Mouse (Mus musculus): ENCODE data around the gene Sphk1.

Gene Sphk1

DNA sequence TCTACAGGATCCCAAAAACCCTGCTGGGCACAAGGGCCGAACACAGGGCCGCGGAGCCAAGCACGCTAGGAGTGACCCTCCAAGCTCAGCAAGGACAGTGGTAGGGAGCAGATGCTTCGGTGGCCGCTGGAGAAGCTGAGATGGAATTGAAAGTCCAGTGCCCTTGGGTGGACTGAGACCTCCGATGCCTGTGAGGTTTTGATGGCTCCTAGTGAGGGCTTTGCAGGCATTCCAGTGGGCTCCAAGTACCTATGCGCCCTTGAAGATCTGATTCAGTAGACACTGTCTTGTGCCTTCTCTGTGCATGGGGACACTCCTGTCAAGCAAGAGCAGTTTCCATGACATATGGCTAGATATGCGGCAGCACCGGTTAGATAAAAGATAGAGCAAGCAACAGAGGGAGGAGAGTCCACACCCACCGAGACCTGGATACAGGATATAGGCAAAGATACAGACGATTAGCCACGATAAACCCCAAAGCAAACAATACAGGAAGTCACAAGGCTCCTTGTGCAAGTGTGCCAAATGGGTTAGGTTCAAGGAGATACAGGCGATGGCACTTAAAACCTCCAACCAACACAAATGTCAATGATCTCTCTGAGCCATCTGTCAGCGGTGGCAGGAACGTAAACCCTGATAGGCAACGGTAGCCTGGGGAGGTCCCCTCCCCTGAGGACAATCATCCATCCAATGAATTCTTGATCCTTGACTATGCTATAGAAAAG, 24.4 kb upstream of the Sphk1 start:
- DNase-seq (ENCODE audit: extremely low spot score, low spot score): no peak

DNA sequence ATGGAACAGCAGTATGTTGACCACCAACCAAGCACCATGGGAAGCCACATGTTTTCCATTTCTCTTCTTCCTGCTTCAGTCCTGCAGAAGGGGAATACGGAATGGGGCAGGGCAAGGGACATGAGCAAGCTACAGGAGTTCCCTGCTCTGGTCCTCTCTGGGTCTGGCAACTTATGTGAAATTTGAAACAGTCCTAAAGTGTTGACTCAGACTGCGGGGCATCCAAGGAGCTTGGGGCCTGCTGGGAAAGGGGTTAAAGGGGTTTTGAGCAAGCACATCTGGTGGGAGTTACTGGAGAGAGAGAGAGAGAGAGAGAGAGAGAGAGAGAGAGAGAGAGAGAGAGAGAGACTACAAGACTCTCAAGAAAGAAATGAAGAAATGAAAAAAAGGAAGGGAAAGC, 22.0 kb upstream of the Sphk1 start:
- no peak for DNase-seq (ENCODE audit: extremely low spot score, low spot score)

DNA sequence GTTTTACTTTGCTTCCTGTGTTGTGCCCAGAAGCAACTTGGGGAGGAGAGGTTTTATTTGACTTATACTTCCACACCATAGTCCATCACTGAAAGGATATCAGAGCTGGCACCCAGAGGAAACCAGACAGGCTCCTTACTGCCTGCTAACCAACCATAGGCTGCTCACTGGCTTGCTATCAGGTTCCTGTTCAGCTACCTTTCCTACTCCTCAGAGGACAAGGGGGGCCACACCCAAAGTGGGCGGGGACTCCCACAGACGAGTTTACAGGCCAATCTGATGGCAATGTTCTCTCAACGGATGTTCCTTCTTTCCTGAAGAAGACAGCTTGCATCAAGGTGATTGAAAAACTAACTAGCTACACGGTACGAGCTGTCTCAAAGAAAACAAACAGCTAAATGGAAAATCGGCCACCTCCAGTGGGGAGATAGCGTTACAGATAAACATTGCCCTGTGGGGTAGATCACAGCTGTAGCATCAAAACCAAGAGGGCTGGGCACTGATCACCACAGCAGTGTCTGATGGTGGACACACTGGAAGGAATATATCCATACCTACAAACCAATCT, 19.3 kb upstream of the Sphk1 start:
- no peak for DNase-seq (ENCODE audit: extremely low spot score, low spot score)

DNA sequence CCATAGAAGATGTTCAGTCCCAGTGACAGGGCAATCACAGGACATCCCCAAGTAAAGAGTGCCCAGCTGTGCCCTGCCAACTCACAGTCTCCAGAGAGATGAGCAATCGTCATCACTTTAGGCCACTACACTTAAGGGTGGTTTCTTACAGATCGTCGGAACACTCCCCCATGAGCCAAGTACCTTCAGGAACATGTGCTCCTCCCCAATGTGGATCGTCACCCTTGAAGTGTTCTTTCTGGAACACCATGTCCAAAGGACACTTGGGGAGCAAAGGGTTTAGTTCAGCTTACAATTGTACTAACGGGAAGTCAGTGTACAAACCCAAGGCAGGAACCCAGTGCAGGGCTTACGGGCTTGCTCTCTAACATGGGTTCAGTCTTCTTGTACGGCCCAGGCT, 18.6 kb upstream of the Sphk1 start:
- no peak for DNase-seq (ENCODE audit: extremely low spot score, low spot score)

DNA sequence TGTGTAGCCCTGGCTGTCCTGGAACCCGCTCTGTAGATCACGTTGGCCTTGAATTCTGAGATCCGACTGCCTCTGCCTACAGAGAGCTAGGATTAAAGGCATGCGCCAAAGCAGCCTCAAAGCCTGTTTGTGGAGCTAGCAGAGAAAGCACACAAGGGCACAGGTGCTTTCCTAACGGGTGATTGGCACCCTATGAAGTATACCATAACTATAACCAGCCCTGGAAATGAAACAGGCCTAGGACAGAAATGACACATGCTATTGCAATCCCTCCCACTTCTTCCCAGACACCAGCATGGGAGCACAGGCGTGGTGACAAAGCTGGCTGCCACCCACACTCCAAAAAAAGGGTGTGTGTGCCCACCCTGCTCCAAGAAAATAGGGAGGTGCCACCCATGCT, 17.7 kb upstream of the Sphk1 start:
- DNase-seq (ENCODE audit: extremely low spot score, low spot score): no peak

DNA sequence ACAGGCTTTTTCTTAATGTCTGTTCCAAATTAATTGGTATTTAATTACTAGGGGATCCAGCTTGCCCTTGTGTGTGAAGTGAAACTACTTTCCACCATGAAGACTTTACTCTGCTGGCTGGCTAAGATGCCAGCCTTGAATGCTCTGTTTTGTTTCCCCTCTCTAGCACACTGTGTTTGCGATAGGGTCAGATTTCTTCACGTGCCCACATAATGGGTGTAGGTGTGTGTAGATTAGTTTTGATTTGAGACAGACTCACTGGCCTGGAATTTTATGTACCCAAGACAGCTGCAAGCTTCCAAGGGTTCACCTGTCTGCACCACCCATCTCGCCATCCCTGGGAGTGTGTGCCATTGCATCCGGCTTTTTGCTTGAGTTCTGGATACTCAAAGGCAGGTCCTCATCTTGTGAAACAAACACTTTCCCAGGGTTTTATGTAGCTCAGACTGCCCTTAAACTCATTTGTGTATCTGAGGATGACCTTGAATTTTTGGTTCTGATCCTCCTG, 17.1 kb upstream of the Sphk1 start:
- DNase-seq (ENCODE audit: extremely low spot score, low spot score): no peak

DNA sequence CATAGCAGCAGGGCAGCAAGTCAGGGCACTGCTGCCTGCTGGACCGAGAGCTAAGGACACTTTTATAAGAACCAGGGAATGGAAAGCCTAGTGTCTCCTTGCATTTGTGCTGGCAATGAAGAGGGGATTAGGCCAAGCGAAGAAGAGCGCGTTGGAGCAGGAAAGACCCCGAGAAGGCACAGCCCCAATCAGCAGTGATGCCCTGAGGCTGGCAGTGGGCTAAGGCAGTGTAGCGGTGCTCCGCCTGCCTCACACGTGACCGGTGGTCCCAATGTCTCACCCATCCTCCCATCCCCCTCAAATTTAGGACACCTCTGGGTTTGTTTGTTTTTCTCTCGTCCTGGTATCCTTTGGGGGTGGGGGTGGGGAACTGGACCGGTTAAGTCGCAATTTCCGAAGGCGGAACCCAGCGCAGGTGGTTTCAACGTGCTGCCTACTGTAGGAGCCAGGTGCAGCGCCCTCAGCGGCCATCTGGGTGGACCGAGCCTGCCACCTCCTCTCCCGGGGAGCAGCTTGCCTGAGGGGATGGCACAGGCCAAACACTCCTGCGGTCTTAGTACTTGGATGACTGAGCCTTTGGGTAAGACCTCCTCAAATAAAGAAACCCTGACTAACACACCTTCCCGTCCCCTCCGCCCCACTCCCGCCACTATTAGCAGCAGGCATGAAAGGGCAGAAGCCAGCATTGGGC, 15.2 kb upstream of the Sphk1 start:
- DNase-seq (ENCODE audit: extremely low spot score, low spot score): no peak

DNA sequence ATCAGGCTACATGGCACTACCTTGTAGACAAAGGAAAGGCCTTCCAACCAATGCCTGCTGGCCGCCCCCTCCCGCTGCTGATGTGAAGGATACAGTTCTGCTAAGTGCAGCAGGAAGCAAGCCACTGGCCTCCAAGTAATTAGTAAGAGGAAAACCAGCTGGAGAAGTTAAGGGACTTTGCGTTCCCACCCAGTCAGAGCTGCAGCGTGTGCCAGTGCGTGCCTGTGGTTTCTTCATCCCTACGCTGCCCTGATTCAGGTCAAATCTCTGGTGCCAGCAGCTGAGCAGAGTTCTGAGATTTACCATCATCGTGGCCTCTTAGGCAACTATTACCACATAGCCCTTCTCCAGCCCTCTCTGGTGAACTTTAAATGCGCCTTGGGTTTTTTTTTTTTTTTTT, 12.2 kb upstream of the Sphk1 start:
- no peak for DNase-seq (ENCODE audit: extremely low spot score, low spot score)

DNA sequence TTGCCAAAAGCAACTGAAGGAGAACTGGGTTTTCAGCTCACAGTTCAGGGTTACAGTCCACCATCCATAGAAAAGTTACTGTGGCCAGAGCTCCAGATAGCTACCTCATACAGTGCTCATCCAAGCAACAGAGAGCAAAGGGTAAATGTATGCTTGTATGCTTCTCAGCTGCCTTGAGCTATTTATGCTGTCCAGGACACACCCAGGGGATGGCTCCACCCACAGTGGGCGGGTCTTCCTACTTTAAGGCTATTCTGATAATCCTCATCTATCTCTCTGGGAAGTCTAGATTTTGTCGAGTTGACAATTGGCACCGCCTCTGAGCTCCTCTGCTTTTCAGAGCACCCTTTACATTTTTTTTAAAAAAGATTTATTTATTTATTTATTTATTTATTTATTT, 9.6 kb upstream of the Sphk1 start:
- no peak for DNase-seq (ENCODE audit: extremely low spot score, low spot score)

DNA sequence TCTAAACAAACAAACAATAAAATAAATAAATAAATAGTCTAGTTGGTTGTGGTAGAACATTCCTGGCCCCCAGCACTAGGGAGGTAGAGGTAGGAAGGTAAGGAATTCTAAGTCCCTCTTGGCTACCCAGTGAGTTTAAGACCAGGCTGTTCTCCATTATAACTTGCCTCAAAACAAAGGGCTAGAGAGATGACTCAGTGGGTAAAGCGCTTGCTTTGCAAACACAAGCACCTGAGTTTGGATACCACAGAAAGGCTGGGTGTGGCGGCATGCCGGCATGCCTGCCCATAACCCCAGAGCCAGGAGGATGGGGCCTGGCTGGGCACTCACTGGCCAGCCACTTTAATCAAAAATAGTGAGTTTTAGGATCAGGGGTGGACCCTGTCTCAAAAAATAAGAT, 8.7 kb upstream of the Sphk1 start:
- DNase-seq (ENCODE audit: extremely low spot score, low spot score): no peak

DNA sequence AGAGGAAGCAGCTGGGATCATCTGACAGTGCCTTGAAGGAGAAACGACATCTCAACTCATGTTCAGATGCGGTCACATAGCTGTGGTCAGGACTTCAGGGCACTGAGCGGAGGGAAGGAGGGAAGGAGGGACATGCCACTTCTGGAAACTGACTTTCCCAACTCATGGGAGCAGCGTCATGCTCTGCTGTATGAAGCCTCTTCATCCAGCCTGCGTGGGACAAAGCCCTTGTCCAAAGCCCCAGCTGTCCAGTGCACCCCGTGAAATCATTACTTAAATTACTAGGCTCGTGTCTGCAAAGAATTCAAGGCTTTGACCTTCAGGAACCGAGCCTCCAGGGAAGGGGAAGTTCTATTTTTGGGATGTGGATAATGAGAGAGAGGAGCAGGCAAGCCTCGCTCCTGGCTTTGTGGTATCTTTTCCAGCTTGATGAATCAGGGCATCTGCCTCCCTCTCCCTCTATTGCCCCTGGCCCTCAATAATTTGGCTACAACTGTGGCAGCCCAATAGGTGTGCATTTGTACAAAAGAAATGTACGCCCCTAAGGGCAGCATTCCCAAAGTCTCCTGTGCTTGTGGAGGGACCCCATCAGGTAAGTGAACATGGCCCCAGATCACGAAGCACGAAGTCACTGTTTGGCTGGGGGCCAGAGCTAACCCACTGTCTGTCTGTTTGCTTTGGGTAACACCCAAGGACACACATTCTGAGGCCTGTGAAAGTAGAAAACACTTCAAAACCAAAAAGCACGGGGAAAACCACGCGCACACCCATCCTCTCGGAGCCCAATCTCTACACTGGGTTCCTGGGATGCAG, 7.6 kb upstream of the Sphk1 start:
- DNase-seq (ENCODE audit: extremely low spot score, low spot score): no peak

DNA sequence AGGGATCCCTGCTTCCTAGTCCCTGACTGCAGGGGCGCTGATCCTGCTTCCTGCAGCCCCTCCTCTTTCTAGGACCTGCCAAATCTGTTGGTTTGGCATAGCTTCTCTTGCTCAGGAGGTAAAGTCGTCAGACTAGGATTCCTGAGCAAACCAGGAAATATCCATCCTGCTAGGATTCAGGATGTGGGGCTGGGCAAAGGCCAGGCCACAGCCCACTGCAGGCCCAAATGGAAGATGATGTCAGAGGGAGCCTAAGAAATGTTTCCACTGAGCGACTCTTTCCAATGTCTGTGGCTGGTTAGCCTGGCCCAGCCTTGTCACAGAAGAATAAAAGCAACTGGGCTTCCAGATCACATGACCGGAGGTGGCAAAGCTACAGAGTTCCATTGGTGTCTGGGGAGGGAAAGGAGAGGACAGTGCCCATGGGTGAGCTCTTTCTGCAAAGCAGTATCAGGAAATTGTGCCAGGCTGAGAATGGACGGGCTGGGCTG, 7.0 kb upstream of the Sphk1 start:
- no peak for DNase-seq (ENCODE audit: extremely low spot score, low spot score)

DNA sequence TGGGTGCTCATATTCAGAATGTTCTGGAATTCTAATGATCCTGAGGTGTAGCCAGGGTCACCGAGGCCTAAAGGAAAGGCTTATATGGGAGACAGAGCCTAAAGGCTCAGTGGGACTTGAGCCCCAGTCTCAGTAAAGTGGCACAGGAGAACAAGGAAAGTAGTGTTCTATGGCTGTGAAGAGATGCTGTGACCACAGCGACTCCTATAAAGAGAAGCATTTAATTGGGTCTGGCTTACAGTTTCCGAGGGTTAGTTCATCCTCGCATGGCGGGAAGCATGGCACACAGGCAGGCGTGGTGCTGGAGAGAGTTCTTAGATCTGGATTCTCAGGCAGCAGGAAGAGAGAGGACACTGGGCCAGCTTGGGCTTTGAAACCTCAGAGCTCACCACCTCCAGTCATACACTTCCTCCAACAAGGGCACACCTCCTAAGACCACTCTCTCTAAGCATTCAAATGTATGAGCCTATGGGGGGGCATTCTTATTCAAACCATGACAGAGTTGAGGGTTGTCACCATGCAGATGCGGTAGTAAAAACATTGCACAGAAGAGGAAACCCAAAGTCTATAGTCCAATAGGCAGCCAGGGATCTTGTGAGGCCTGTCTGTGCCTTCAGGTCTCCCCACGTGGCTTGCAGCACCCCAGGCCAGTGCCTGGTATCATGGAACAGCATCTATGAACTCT, 1.9 kb upstream of the Sphk1 start:
- DNase-seq (ENCODE audit: extremely low spot score, low spot score): no peak

DNA sequence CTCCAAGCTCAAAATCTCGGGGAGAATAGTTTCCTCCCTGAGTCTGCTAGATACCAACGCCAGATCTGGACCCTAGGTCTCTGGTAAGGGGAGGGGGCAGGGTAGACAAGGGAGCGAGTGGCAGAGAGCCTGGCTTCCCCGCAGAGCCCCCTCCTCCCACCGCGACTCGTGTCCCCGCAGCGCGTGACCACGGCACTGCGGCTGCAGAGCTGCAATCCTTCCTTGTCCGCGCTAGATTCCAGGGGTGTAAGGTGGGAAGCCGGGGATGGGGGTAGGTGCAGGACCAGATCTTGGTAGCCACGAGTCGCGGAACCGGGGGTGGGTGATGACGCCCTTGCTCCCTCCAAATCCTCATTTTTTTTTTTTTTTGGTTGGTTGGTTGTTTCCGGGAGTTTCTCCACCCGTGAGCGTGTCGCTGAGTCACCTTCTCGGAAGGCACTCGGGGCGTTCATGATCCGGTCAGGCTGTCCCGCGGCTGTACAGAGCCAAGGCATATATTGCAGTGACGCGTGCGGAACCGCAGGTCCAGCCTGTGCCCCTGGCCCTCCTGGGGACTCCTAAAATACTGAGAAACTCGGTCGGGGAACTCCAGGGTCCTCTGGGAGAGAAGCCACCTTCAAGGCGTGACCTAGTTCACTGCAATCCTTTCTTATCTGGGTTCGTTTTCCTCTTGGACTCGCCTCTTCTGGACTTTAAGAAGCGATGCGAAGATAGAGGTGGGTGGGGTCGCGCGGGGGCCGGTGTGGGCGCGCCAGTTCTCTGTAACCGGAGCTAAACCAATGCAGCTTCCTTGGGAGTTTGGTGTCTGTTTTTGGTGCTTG, 856 bp downstream of the Sphk1 start:
- peak; percentile 54 for DNase-seq (ENCODE audit: extremely low spot score, low spot score)

DNA sequence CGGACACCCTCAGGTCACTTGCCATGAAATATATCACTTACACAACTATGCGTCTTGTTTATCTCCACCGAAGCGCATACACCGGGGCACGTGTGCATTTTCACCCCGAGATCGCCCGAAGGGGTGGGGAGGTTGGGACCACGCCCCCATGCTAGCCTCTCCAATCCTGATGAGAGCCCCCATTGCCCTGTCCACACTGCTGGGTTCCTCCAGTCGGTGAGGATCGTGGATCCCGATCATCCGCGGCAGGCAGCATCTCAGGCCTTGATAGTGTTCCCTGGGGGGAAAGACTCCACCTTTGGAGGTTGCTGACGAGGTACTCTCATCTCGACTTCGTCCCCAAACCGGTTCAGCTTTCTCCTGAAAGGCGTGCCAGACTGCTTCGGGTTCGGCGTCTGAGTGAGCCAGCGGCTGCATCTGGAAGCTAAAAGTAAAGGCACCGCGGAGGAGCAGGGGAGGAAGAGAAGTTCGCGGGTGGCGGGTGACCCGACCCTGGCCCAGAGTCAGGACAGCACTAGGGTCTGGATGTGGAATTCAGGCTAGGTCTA, 1.6 kb downstream of the Sphk1 start:
- peak; percentile 70 for DNase-seq (ENCODE audit: extremely low spot score, low spot score)

DNA sequence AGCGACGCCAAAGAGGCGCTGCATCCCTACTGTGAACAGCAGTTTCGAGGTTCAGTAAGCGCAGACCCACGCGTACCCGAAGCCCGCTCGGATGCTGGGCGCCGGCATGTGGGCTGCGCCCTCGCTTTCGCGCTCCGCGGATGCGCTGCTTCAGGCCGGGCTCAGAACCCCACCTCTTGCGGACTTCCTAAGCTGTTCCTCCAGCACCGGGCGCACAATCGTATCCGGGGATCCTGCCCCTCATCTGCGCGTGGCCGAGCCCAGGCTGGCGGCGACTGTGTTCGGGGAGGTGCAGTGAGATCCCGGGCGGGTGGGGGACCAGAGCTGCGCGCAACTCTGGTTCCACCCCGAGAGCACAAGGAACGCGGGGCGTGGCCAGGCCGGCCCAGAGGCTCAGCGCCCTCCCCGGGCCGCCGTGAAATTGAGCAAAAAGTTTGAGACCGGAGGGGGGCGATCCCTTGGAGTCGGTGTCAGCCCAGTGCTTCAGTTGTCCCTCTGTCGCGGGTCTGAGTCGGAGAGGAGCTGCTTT, 2.1 kb downstream of the Sphk1 start:
- DNase-seq (ENCODE audit: extremely low spot score, low spot score): no peak

DNA sequence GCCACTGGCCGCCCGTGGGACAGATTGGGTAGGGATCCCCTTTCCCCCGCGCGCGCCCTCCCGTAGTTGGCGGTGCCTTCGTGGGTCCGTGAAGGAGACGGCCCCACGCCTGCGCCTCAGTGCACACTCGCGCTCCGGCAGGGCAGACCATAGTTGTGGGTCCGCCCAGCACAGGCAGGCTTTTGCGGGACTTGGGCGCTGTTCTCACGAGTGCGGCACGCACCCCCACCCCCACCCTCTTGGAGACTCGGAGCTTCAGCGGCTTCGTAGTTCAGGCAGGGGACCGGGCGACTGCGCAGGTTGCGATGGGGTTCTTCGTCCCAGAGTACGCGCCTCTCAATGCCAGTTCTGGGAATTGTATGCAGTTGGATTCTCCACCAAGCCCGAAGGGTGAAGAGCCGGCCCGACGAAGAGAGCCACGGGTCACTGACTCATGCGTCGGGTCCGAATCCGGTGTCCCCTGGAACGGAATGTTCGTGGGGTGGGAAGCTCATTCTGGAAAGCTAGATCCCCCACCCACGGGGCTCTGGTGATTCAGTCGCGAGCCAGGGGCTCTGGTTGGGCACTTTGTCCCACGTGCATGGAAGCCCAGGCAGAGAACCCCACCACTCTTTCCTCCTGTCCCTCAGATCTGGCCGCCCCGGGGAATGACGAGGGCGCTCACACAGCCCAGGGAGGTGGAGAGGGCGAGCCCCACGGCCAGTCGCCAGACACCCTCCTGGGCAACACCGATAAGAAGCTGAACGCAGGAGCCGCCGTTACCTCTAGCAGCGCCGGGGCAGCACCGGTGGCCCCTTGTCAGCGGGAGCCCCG, 2.8 kb downstream of the Sphk1 start:
- peak; percentile 58 for DNase-seq (ENCODE audit: extremely low spot score, low spot score)

DNA sequence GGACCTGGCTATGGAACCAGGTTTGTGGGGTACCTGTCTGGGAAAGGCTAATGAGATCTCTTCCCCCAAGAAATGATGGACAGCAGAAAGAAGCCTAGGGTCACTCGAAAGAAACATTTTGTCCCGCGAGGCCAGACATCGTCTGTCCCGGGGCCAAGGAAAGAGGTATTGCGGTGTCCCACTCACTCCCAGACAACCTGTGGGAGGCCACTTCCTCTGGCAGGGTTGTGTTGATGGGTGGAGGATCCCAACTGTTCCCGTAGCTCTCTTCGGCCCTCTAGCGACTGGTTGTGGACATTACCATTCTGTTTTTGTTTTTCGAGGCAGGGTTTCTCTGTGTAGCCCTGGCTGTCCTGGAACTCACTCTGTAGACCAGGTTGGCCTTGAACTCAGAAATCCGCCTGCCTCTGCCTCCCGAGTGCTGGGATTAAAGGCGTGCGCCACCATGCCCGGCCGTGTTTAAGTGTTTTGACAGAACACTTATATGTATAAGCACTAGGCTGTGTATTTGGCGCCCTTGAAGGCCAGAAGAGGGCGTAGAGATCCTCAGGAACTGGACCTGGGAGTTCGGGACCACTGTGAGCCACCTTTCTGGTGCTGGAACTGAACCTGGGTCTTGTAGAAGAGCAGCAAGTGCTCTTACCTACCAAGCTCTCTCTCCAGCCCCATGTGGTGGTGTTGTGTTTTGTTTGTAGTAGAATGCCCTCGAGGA, 3.6 kb downstream of the Sphk1 start:
- DNase-seq (ENCODE audit: extremely low spot score, low spot score): peak; percentile 77
